Mouse (Mus musculus): Measurements from ENCODE around the gene Pakap.

The Pakap gene

GRCm38 (mm10) chr4:57624819-57625218 lies 56.8 kb downstream of the Pakap start:
- DNase-seq (ENCODE audit: low read depth in 1 of 2, low spot score in 2 of 2), result no peak

GRCm38 (mm10) chr4:57625306-57625705 lies 57.3 kb downstream of the Pakap start:
- DNase-seq (ENCODE audit: low read depth in 1 of 2, low spot score in 2 of 2), result no peak

GRCm38 (mm10) chr4:57625756-57626155 lies 57.8 kb downstream of the Pakap start:
- no peak for DNase-seq (ENCODE audit: low read depth in 1 of 2, low spot score in 2 of 2)

- no peak for DNase-seq (ENCODE audit: low read depth in 1 of 2, low spot score in 2 of 2)
Measured at GRCm38 (mm10) chr4:57626921-57627320, 58.9 kb downstream of the Pakap start.

- DNase-seq (ENCODE audit: low read depth in 1 of 2, low spot score in 2 of 2), result no peak
Measured at GRCm38 (mm10) chr4:57632386-57632785, 64.4 kb downstream of the Pakap start.

GRCm38 (mm10) chr4:57633052-57633451 lies 65.1 kb downstream of the Pakap start:
- DNase-seq (ENCODE audit: low read depth in 1 of 2, low spot score in 2 of 2), result no peak

GRCm38 (mm10) chr4:57634956-57635355 lies 67.0 kb downstream of the Pakap start:
- no peak for DNase-seq (ENCODE audit: low read depth in 1 of 2, low spot score in 2 of 2)

GRCm38 (mm10) chr4:57636782-57637482 lies 69.0 kb downstream of the Pakap start:
- no peak for DNase-seq (ENCODE audit: low read depth in 1 of 2, low spot score in 2 of 2)

- DNase-seq (ENCODE audit: low read depth in 1 of 2, low spot score in 2 of 2), result no peak
Measured at GRCm38 (mm10) chr4:57637636-57638386, 69.8 kb downstream of the Pakap start.

- DNase-seq (ENCODE audit: low read depth in 1 of 2, low spot score in 2 of 2), result no peak
Measured at GRCm38 (mm10) chr4:57638941-57639340, 71.0 kb downstream of the Pakap start.

GRCm38 (mm10) chr4:57640222-57640621 lies 72.2 kb downstream of the Pakap start:
- DNase-seq (ENCODE audit: low read depth in 1 of 2, low spot score in 2 of 2), result no peak

- no peak for DNase-seq (ENCODE audit: low read depth in 1 of 2, low spot score in 2 of 2)
Measured at GRCm38 (mm10) chr4:57640971-57641370, 73.0 kb downstream of the Pakap start.

GRCm38 (mm10) chr4:57650994-57651393 lies 83.0 kb downstream of the Pakap start:
- DNase-seq (ENCODE audit: low read depth in 1 of 2, low spot score in 2 of 2), result no peak

GRCm38 (mm10) chr4:57651547-57651946 lies 83.6 kb downstream of the Pakap start:
- DNase-seq (ENCODE audit: low read depth in 1 of 2, low spot score in 2 of 2), result no peak

- DNase-seq (ENCODE audit: low read depth in 1 of 2, low spot score in 2 of 2), result no peak
Measured at GRCm38 (mm10) chr4:57652185-57652904, 84.4 kb downstream of the Pakap start.

GRCm38 (mm10) chr4:57655966-57656365 lies 88.0 kb downstream of the Pakap start:
- DNase-seq (ENCODE audit: low read depth in 1 of 2, low spot score in 2 of 2), result no peak

- no peak for DNase-seq (ENCODE audit: low read depth in 1 of 2, low spot score in 2 of 2)
Measured at GRCm38 (mm10) chr4:57656388-57656787, 88.4 kb downstream of the Pakap start.

- DNase-seq (ENCODE audit: low read depth in 1 of 2, low spot score in 2 of 2), result no peak
Measured at GRCm38 (mm10) chr4:57656861-57657260, 88.9 kb downstream of the Pakap start.

GRCm38 (mm10) chr4:57660470-57660869 lies 92.5 kb downstream of the Pakap start:
- no peak for DNase-seq (ENCODE audit: low read depth in 1 of 2, low spot score in 2 of 2)

GRCm38 (mm10) chr4:57666101-57666500 lies 98.1 kb downstream of the Pakap start:
- DNase-seq (ENCODE audit: low read depth in 1 of 2, low spot score in 2 of 2), result no peak

- DNase-seq (ENCODE audit: low read depth in 1 of 2, low spot score in 2 of 2), result no peak
Measured at GRCm38 (mm10) chr4:57670813-57671469, 103.0 kb downstream of the Pakap start.

Measured in monocyte, adult 2 months (primary cell).